Mouse (Mus musculus) limb, embryonic 14.5 days (tissue): ENCODE measurements at regions not wholly inside any gene's neighbourhood (a gene's known extent, or its start where the extent isn't known, plus 50 kb on each side); places are given as distances from the start of the nearest gene placed in this dataset.

Experiments
- ATAC-seq: fragments of 200-750 bp; cut with Nextera tagmentation; 2 replicates; pipeline ENCODE4 v1.8.0; 2017; ENCODE audit warnings: low read depth, moderate number of reproducible peaks, moderate TSS enrichment; ENCODE audit not compliant: low FRiP score
- DNase-seq: peaks from one replicate; pipeline ENCODE4 v3.0.0-alpha.2; 2015; ENCODE audit warnings: low spot score
- H3K27ac ChIP-seq: fragments of 300-500 bp; sonication (generic); replicated peaks from 2 replicates; pipeline ENCODE4 v1.5.1; 2014; ENCODE audit warnings: low read depth, mild to moderate bottlenecking, low read length, moderate library complexity, mixed read lengths
- H3K27me3 ChIP-seq: fragments of 300-500 bp; sonication (generic); 2 replicates; pipeline ENCODE4 v1.6.1; 2014; ENCODE audit warnings: low read length, mixed read lengths; ENCODE audit not compliant: control insufficient read depth, insufficient read depth
- H3K36me3 ChIP-seq: fragments of 300-500 bp; sonication (generic); 2 replicates; pipeline ENCODE4 v1.6.1; 2014; ENCODE audit warnings: mild to moderate bottlenecking, low read length, moderate library complexity, mixed read lengths; ENCODE audit not compliant: control insufficient read depth, insufficient read depth
- H3K4me1 ChIP-seq: fragments of 300-500 bp; sonication (generic); 2 replicates; pipeline ENCODE4 v1.6.1; 2014; ENCODE audit warnings: antibody characterized with exemption, low read length, mixed read lengths; ENCODE audit not compliant: control insufficient read depth, insufficient read depth
- H3K4me2 ChIP-seq: fragments of 300-500 bp; sonication (generic); replicated peaks from 2 replicates; pipeline ENCODE4 v1.6.1; 2014; ENCODE audit warnings: low read depth, mild to moderate bottlenecking, low read length, moderate library complexity; ENCODE audit not compliant: severe bottlenecking
- H3K4me3 ChIP-seq: fragments of 300-500 bp; sonication (generic); replicated peaks from 2 replicates; pipeline ENCODE4 v1.5.1; 2014; ENCODE audit warnings: low read length
- H3K9ac ChIP-seq: fragments of 300-500 bp; sonication (generic); 2 replicates; pipeline ENCODE4 v1.6.1; 2014; ENCODE audit warnings: mild to moderate bottlenecking, low read depth, low read length, moderate library complexity; ENCODE audit not compliant: severe bottlenecking
- H3K9me3 ChIP-seq: fragments of 300-500 bp; sonication (generic); 2 replicates; pipeline ENCODE4 v1.6.1; 2016; ENCODE audit warnings: low read length; ENCODE audit not compliant: control insufficient read depth
- POLR2A ChIP-seq: fragments of 200-500 bp; IDR thresholded peaks from 2 replicates; pipeline ENCODE4 v1.8.0; 2012; ENCODE audit warnings: inconsistent platforms, mild to moderate bottlenecking, moderate library complexity, borderline replicate concordance; ENCODE audit not compliant: insufficient read depth, insufficient read length; ENCODE audit errors: extremely low read depth
- WGBS: fragments of 180-500 bp; shearing (Covaris S2); extraction: QIAGEN DNeasy Blood & Tissue Kit; methylation state at CpG from one replicate; pipeline ENCODE4 v1.1.7; 2014; 5-methylcytosine and 5-hydroxymethylcytosine counted together

DNA sequence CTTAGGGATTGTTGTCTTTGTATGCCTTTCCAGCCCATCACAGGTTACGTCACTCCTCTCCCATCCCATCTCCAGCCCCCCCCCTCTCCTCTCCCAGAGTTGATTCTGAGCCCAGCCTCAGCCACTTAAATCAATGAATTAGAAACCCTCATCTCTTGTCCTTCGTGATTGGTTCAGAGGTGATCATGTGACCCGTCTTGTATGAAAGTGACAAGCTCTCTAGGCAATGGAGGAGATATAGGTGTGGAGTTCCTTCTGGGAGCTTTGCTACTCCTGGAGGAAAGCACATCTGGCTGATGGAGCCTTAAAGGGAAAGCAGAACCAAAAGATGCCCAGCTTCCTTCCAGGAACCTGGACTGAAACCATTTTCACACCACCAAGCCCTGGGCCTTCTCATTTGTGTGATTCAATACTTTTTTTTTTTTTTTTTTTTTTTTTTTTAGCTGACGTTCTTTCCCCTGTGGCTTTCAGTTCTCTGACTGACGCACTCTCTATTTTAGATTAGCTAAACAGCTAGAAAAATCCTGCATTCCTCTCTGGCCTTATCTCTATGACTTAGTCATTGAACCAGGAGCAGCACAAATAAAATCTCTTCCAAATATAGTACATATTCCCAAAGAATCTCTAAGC, 63.4 kb upstream of the Tlk1 start:
- H3K27me3 ChIP-seq = no peaks in the 10 kb centered on the region
- no peaks in the 10 kb centered on the region for H3K9me3 ChIP-seq
- no peak overlapping the region for H3K4me3 ChIP-seq
- 88% methylated on average over 5 of the region's 5 CpGs for WGBS
- ATAC-seq = no peak
- no peak overlapping the region for H3K9ac ChIP-seq
- TF ChIP-seq POLR2A = no peak
- DNase-seq = no peak
- H3K4me2 ChIP-seq = no peak overlapping the region
- H3K4me1 ChIP-seq = peaks cover 8% of the 10 kb centered on the region; the same call in 1 of the 2 replicates
- no peaks in the 10 kb centered on the region for H3K36me3 ChIP-seq
- H3K27ac ChIP-seq = no peak overlapping the region

DNA sequence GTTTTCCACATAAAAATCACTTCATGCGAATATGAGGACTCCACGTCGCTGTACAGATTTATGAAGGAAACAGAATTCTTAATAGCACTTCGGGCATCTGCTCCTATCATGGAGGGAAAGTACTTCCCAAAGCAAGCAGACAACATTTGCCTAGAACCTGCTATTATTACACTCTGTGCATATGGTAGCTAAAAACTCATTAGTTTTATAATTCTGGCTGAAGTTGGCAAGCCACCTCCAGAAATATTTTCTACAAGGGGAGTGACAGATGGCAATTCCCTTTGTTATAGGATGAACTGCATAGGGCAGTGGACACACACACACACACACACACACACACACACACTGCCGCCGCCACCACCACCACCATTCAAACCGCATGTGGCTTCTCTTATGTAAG, 61.3 kb upstream of the Tlk1 start:
- DNase-seq (no peak), ATAC-seq (no peak)
- no peaks in the 10 kb centered on the region for H3K36me3 ChIP-seq
- WGBS = 46% methylated on average over 7 of the region's 7 CpGs
- no peak overlapping the region for H3K9ac ChIP-seq
- no peak for TF ChIP-seq POLR2A
- no peaks in the 10 kb centered on the region for H3K27me3 ChIP-seq
- H3K4me3 ChIP-seq = no peak overlapping the region
- no peak overlapping the region for H3K4me2 ChIP-seq
- peaks cover 8% of the 10 kb centered on the region; the same call in 1 of the 2 replicates for H3K4me1 ChIP-seq
- H3K27ac ChIP-seq = no peak overlapping the region
- H3K9me3 ChIP-seq = no peaks in the 10 kb centered on the region

- Histone ChIP-seq H3K27me3 (no peaks in the 10 kb centered on the region), H3K4me3 (no peak overlapping the region), H3K4me1 (peaks cover 8% of the 10 kb centered on the region; the same call in 1 of the 2 replicates), H3K9ac (no peak overlapping the region), H3K4me2 (no peak overlapping the region), H3K27ac (no peak overlapping the region), H3K36me3 (no peaks in the 10 kb centered on the region), H3K9me3 (no peaks in the 10 kb centered on the region)
- TF ChIP-seq POLR2A = no peak
- DNase-seq = no peak
- 75% methylated on average over 6 of the region's 6 CpGs for WGBS
- no peak for ATAC-seq
Observed at GRCm38 (mm10) chr2:70885674-70886073, 60.1 kb upstream of the Tlk1 start.

DNA sequence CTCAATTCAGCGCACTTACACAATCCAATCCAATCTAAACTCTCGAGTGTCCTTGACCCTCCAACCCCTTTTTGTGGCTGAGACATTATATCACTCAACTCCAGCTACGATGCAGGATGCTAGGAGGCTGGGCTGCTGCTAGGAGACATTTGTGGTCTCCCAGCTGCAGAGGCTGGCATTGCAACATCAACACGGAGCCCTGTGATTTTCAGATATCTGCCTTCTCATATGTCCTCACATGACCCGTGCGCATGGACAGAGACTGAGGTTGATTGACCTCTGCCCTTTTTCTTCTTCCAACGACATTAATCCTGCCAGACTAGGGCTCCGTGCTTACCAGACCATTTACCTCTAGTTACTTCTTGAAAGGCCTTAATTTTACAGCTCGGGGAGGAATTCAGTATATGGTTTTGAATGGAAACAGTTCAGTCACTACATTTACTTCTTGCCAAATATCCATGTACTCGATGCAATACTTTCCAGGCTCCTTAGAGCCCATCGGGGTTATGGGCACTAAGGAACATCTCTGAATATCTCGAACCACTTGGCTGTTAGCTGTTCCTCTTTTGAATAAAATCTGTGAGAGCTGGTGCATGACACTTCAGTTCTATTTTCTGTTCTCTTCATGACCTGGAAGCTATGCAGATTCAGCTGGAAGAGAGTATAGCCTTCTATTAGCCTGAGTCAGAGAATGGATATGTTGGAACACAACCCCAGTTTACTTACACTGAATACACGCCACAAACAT, 52.0 kb upstream of the Tlk1 start:
- 81% methylated on average over 13 of the region's 13 CpGs for WGBS
- H3K27me3 ChIP-seq = no peaks in the 10 kb centered on the region
- no peak overlapping the region for H3K9ac ChIP-seq
- H3K4me1 ChIP-seq = no peaks in the 10 kb centered on the region
- no peak for DNase-seq
- H3K4me2 ChIP-seq = no peak overlapping the region
- no peak overlapping the region for H3K27ac ChIP-seq
- ATAC-seq = no peak
- TF ChIP-seq POLR2A = no peak
- H3K36me3 ChIP-seq = no peaks in the 10 kb centered on the region
- no peak overlapping the region for H3K4me3 ChIP-seq
- no peaks in the 10 kb centered on the region for H3K9me3 ChIP-seq

- no peak for TF ChIP-seq POLR2A
- H3K27me3 ChIP-seq = no peaks in the 10 kb centered on the region
- no peak overlapping the region for H3K27ac ChIP-seq
- ATAC-seq (no peak), DNase-seq (no peak)
- no peak overlapping the region for H3K4me2 ChIP-seq
- H3K4me3 ChIP-seq = no peak overlapping the region
- H3K4me1 ChIP-seq = no peaks in the 10 kb centered on the region
- H3K9me3 ChIP-seq = no peaks in the 10 kb centered on the region
- H3K36me3 ChIP-seq = no peaks in the 10 kb centered on the region
- WGBS = 72% methylated on average over 5 of the region's 5 CpGs
- H3K9ac ChIP-seq = no peak overlapping the region
Observed at GRCm38 (mm10) chr2:70876251-70876650, 50.7 kb upstream of the Tlk1 start.
